Mouse (Mus musculus): ENCODE measurements around the gene Ly6g6c.

The Ly6g6c gene

DNA sequence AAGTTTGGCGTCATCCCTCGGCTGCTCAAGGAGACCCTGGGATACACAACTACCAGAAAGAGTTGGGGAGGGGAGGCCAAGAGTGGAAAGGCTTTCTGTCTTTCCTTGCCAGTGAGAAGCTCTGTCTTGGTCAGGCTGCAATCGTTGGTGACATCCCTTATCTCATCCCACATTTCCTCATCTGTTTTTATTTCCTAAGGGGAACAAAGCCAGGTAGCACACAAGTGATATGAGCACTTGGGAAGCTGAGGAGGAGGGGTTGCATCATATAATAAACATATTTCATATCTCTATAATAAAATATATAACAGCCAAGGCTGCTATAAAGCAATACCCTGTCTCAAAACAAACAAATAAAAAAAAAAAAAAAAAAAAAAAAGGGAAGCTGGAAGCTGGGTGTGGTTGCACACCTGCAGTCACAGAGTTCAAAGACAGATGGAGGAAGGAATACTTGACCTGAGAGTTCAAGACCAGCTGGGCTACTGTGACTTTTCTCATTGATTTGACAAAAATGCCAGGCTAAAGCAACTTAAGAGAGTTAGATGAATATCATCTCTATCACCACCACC, 18.8 kb downstream of the Ly6g6c start:
- no peak for DNase-seq (ENCODE audit: low read depth)

DNA sequence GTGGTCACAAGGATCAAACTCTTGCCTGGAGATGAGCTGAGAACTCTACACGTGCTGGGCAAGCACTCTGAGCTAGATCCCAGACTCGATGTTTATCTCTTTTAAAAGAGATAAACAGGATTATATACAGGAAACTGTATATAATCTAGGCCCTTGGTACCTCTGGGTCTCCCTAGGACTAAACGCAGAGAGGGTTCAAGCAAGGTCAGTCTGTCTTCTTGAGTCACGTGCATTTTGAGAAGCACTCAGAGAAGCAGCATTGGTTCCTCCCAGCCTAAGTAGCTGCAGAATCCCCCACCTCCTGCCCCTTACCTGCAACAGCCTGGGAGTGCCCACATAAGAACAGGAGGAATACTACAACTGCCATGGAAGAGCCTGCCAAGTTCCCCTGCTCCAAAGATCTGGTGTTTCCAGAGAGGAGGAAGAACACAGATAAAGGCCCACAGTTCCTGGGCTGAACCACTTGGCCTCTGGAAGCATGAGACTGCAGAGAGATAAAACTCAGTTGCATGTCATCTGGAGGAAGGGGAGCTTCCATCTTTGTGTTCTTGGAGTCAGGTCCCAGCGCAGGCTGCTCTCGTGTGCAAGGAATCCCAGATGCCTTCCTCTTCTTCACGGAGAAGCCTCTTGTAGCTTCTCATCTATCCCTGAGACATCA, 20.1 kb downstream of the Ly6g6c start, which contains the start of gene Ly6g6f:
Ly6g6f (minus strand) TSS at position 403 of the 658 bp plus-strand sequence.
- DNase-seq (ENCODE audit: low read depth) = no peak

DNA sequence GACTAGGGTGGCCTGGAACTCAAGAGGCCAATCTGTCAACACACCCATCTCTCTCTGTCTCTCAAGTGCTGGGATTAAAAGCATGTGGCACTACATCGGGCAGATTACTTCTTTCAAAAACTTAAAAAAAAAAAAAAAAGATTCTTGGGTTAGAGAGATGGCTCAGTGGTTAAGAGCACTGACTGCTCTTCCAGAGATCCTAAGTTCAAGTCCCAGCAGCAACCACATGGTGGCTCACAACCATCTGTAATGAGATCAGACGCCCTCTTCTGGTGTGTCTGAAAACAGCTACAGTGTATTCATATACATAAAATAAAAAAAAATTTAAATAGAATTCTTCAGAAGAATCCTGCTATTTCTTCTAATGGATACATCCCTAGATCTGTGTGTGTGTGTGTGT, 23.0 kb downstream of the Ly6g6c start:
- peak; percentile 48 for DNase-seq (ENCODE audit: low read depth)

DNA sequence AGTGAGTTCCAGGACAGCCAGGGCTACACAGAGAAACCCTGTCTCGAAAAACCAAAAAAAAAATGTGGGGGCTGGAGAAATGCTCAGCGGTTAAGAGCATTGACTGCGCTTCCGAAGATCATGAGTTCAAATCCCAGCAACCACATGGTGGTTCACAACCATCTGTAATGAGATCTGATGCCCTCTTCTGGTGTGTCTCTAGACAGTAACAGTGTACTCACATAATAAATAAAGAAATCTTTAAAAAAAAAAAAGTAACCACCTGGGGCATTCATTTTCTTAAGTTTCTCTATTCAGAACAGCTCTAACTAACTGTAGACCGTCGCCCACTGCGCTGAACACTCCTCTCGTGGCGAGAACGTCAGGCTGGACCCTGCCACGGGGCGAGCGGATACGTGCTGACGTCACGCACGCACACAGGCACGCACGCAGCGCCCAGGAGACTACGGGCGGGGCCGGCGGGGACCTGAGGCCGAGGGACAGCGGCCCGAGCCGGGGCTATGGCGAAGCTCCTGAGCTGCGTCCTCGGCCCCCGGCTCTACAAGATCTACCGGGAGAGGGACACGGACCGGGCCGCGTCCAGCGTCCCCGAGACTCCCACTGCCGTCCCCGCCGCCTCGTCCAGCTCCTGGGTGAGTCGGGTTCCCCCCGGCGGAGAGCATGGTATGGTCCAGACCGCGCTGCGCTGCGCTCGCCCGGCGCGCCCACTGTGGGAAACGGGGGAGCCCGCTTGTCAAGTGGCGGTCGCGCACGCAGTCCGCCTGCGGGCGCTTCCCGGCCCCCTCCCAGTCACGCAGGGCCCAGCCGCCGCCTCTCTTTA, 23.8 kb downstream of the Ly6g6c start, which contains the start of gene Abhd16a:
Abhd16a (plus strand) TSS at position 439 of the 820 bp plus-strand sequence.
- DNase-seq (ENCODE audit: low read depth) = peak; percentile 94

DNA sequence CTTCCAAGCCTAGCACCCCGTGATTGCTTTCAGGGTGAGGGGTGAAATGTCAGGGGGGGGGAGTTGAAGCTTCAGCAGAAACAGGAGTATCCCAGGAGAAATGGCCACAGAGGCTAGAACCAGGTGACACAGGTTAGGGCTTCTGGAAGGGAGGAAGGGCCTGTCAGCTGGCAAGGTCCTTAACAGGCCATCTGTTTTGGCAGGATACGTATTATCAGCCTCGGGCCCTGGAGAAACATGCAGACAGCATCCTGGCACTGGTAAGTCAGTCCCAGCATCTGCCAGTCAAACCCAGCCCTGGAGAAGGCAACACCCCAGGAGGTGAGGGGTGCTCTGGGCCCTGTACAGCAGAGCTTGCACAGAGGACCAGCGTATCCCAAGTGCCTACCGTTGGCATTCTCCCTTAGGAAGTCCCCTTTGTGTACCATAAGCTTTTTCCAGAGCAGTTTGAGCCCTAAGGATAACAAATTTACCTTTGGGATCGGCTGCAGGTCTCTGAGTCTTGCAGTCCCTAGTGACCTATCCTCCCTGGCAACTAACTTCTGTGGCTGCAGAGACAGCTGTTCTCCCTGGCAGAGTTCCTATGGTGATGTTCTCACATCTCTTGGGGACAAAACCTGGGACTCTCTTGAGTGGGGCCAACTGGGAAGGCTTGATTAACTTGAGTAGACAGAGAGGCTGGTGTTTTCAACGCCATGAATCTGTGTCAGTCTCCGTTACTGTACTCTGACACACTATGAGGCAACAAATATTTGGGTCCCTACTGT, 25.2 kb downstream of the Ly6g6c start:
- DNase-seq (ENCODE audit: low read depth) = no peak

DNA sequence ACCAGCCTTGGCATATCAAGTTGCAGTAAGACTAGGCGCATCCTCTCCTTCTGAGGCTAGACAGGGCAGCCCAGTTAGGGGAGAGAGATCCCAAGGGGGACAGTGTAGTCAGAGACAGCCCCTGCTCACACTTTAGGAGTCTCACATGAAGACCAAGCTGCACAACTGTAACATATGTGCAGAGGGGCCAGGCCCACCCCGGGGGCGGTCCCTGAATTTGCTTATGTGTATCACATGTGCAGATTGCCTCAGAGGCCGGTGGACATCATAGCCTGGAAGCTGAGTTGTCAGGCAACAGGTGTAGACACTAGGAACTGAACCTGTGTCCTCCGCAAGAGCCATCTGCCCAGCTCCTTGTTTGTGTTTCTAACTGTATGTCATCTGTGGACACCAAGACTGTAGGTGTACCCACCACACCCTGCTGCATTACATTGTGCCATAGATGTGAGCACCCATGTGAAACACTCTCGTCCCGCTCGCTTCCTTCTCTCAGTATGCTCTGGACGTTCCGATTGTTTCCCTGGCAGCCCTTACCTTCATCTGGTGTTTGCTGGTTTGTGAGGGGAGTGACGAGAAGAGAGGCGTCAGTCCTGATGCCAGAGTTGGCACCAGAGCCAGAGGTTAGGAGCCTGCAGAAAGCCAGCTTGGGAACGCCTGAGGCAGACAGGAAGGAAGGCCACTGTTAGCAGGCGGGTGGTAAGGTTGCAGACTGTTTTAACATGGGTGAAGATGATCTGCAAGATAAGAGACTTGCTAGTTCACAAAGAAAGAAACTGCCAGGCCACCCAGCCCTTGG, 27.4 kb downstream of the Ly6g6c start:
- no peak for DNase-seq (ENCODE audit: low read depth)

DNA sequence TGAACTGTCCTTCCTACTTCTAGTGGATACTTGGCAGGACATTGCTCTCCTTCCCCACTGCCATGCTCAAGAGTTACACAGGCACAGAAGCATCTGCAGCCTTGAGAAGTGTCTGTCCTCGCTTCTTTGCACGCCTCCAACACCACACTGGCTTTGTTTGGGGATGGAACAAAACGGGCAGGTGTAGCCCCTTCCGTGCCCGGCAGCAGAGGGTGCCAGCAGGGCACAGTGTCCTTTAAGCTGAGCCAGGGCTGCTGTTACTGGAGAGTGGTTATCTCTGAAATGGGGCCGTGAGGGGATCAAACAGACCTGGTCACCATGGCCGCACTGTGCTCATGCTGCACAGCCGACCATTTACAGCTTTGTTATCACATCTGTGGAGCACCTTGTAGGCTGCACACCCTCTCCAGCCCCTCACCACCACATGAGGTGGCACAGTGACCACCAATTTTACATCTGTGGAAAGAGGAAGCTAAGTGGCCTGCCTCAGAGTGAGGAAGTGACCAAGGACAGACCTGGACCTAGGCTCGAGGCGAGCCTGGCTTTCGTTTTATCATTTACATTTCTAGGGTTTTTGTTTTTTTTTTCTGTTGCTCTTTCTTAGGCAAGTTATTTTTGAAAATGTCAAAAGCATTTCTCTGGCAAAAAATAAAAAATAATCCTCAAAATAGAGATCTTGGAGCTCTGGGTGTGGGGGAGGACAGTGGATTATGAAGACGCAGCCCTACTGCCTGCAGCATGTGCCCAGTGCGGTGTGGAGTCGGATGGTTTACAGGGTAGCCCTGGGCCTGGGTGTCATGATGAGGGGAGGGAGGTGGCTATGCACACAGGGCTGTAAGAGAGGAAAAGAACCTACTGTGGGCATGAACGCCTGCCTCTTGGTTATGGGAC, 29.5 kb downstream of the Ly6g6c start:
- peak; percentile 46 for DNase-seq (ENCODE audit: low read depth)

DNA sequence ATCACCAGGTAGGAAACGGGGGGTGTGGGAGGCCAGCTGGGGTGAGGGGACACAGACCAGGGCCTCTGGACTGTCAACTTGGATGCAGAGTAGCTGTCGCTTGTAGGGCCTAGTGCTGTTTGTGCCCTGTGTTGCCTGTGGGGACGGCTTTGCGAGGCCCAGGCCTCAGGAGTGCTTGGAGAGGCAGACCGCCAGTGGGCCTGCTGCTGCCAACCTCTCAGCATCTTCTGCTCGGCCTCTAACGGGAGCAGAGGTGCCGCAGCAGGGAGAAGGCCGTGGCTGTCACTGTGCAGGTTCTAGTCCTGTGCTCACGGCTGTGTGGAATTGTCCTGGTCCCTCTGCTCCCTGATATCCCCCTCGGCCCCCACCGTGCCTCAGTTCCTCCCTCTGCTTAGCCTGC, 31.4 kb downstream of the Ly6g6c start:
- no peak for DNase-seq (ENCODE audit: low read depth)

DNA sequence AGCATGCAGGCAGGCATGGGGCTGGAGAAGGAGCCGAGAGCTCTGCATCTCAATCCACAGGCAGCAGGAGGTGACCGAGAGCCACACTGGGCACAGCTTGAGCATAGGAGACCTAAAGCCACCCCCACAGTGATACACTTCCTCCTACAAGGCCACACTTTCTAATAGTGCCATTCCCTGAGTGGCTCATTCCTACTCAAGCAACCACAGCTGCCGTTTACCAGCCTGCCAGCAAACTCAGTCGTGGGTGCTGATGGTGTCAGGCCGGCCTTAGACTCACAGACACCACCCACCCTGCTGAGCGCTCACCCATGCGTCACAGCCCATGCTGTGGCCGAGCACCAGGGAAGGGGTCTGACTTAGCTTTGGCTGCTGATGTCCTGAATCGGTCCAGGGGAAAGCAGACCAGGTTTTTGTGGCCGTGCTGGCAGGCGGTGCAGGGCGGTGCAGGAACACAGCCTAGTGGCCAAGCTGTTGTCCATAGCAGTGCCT, 32.0 kb downstream of the Ly6g6c start:
- no peak for DNase-seq (ENCODE audit: low read depth)

DNA sequence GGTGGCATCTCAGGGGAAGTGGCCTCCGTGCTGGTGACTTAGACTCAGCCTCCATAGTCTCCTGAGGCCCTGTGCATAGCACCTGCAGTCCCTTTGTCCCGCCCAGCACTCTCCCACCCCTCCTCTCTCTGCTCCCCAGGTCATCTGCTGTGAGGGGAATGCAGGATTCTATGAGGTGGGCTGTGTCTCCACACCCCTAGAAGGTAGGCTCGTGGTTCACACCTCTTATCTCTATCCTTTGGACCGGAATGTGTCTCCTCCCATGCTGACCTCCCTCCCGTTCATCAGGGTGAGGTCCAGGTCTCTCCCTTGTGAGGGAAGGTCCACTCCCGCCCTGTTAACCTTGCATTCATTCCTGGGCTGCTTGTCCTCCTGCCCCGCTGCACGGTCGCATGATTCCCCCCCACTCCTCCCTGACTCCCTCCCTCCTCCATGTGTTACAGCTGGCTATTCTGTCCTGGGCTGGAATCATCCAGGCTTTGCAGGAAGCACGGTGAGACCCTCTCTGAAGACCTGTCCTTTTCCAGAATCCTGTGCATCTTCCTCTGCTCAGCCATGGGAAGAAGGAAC, 35.1 kb downstream of the Ly6g6c start:
- no peak for DNase-seq (ENCODE audit: low read depth)

DNA sequence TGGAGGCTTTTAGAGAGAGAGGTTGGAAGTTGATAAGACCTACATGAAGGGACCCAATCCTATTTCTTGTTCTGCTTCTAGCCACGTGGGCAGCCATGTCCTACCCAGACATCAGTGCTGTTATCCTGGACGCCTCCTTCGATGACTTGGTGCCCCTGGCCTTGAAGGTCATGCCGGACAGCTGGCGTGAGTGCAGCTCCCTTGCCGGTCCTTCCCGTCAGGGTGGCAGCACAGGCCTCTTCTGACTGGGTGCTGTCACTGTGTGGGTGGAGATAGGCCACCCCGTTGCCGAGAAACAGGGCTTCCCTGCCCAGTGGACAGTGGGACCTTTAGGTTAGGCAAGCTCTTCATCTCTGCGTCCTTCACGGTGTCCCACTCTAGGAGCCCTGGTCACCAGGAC, 36.0 kb downstream of the Ly6g6c start:
- DNase-seq (ENCODE audit: low read depth) = no peak

DNA sequence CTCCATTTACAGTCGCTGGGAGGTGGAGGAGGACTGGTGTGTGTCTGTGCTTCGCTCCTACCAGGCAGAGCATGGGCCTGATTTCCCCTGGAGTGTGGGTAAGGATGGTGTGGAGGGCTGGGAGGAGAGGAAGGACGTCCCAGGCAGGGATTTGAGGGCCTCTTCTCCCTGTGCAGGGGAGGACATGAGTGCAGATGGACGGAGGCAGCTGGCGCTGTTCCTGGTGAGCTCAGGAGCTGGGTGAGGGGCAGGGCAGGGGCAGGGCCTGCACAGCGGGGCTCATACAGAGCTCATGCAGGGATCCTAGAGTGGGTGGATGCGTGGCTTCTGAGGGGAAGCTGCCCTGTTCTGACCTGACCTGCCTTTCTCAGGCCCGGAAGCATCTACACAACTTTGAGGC, 37.1 kb downstream of the Ly6g6c start:
- no peak for DNase-seq (ENCODE audit: low read depth)

DNA sequence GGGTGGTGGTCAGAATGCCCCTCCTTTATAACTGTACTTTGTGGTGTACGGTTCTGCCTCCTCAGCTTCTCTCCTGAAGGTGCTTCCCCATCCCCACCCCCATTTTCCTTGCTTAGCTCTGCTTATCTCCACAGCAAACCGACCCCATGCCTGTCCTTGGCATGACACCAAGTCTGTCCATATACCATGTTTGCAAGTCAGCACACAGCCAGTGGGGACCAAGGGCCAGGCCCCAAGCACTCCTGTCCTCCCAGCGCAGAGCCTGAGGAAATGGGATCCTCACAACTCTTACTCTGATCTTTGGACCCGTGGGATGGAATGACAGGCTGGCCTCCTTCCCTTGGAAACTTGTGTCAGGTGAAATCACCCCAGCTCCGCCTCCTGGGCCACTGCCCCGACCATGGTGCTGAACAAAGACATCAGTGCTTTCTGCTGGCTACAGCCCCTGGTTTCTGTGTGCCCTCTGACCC, 38.1 kb downstream of the Ly6g6c start:
- peak; percentile 53 for DNase-seq (ENCODE audit: low read depth)

DNA sequence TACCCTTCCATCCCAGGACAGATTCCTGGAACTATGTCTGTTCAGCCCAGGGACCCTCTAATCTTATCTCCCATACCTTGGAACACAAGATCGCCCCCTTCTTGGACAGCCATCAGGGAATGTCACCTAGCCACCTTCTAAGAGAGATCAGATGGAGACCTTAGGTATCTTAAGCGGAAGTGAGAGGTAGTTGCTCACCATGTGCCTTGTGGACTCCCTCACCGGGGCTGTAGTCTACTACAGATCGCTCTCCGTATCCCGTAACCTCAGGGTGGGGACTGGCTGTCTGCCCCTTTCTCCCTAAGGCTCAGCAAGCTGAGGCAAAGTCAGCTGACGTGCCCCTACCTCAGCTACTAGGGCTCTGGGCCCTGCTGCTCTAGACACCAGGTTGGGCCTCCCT, 38.9 kb downstream of the Ly6g6c start:
- DNase-seq (ENCODE audit: low read depth) = no peak

DNA sequence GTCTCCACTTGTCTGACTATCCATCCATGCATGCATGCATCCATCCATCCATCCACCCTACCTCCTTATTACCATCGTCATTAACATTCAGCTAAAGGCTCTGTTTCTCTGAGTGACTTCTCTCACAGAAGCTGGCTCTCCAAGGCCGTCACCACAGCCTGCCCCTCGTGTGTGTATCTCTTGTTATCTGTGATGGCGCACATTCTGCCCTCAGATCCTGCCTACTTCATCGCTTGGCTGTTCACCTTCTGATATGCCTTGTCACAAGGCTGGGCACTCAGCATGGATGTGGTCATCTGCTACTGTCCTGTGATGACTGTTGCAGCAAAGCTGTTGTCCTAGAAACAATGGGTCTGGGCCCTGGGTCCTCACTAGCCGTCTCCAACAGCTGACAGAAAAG, 39.6 kb downstream of the Ly6g6c start:
- DNase-seq (ENCODE audit: low read depth) = no peak

DNA sequence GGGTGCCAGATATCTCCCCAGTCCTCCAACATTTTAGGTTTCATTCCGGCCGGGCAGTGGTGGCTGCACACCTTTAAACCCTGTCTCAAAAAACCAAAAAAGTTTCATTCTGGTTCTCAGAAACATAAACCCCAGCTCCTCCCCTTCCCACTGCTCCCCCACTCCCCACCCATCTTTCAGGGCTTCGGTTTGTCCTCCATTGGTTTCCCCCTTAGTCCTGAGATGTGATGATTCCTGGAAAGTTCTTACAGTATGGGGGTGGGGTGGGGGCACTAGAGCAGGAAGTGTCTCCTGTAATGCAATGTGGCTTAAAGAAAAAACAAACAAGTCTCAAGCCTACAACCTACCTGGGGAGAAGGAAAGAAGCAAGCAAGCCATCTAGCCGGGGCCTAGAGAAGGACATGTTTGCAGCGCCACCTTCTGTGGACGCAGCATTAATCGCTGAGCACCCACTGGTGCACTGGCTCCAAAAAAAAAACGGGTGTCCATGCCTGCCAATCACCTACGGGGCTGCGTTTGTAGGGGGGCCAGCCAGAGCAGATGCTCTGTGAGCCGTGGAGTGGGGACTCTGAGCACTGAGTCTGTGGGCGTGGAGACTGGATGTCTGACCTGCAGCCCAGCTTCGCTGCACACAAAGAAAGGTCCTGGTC, 40.7 kb downstream of the Ly6g6c start:
- DNase-seq (ENCODE audit: low read depth) = peak; percentile 64

DNA sequence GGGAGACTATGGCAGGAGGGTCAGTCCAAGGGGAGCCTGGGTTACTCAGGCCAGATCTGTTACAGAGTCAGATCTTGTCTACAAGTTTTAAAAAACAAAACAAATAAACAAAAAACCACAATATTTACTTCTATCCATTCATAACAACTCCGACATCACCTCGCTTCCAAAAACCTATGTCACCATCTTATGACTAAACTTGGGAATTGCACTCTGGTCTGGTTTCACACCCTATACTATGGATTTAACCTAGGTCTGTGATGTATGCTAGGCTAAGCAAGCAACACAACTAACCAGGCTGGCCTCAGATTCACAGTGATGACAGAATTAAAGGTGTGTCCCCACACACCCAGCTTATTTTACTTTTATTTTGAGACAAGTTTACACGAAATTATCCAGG, 41.3 kb downstream of the Ly6g6c start:
- DNase-seq (ENCODE audit: low read depth) = peak; percentile 47

DNA sequence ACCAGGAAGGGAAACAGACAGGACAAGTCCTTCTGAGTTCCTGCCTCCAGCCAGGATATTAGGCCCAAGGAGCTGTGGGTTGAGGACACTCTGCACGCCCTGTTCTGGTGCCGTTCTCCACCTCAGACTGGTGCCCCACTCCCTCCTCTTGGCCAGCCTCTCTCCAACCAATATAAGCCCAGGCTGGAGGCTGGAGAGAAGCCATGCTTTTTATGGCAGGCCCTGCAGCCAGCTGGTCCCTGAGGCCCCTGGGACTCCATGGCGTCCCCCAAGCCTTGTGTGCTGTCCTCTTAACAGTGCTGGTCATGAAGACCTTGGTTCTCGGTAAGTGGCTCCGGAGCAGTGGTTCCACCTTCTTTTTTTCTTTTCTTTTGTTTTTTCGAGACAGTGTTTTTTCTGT, 42.9 kb downstream of the Ly6g6c start, which contains the start of gene Ly6g5c:
Ly6g5c (plus strand) TSS at position 183 of the 400 bp plus-strand sequence.
- DNase-seq (ENCODE audit: low read depth) = no peak

DNA sequence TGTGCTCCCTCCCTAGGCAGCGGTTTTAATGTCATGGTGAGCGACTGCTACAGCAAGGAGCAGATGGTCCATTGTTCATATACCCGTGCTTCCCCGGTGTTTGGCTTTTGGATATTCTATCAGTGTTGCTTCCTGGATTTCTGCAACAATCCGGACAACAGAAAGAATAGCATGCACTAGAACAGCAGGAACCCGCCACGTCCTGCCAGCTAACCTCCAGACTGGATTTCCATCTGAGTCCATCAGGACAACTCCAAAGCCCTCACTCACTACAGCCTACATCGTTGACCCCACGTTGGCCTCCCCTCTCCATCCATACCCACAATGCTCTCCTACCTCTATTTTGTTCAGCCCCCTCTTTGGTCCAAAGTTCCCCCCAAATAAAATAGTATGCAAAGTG, 46.6 kb downstream of the Ly6g6c start:
- no peak for DNase-seq (ENCODE audit: low read depth)
